Comparison of ENCODE assay signal across 8 mouse cellular contexts in the genomic region with DNA sequence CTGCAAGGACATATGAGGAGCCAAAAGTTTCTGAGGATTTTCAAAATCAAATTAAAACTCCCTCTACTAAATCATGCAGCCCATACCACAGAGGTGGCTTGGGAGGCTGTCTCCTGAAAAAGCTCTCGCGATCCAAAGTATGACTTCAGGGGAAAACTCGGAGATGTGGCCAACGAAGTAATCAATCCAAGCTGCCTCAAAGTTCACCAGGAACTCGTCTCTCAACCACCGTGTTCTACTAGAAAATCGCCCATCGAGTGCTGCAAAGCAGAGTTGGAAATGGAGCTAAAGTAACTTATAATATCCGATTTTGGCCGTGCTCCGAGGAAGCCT. TPM values are rescaled to one million over a fixed set of nuclear protein-coding genes. Genes with fewer than 3 reads are reported as not detected.
DNase-seq lines count a peak whose midpoint lies in the region; ATAC-seq and TF ChIP-seq lines count a peak whose summit lies in the region.

No protein-coding gene starts in this region.

- H3K4me3 ChIP-seq in left cerebral cortex, adult 2 months, result peak overlapping the region; percentile 62
- peak overlapping the region; percentile 87 for H3K4me3 ChIP-seq in hindbrain, embryonic 14.5 days (replicated peaks; ENCODE audit: low read length)
- peak overlapping the region; percentile 95 for H3K4me3 ChIP-seq in midbrain, embryonic 14.5 days (replicated peaks; ENCODE audit: low read depth, low read length)

- no peaks in the 10 kb centered on the region for H3K27me3 ChIP-seq in hindbrain, embryonic 14.5 days (ENCODE audit: control insufficient read depth, insufficient read depth, low read length)
- no peaks in the 10 kb centered on the region for H3K27me3 ChIP-seq in midbrain, embryonic 14.5 days (ENCODE audit: control insufficient read depth, insufficient read depth, low read length)

- intact Hi-C loops in left cerebral cortex, adult 2 months (cut with DNase I), result no loop called here

- peak in 1 of 2 experiments; percentile 10 for DNase-seq in left cerebral cortex, adult 2 months (ENCODE audit: extremely low spot score in 1 of 2, low spot score in 2 of 2)
- no peak for DNase-seq in left cerebral cortex, adult 18-20 months (ENCODE audit: low spot score in 2 of 2)
- peak; percentile 12 for DNase-seq in c-Kit-positive CD71-positive TER-119-positive erythroid progenitor cells, embryonic 14.5 days (ENCODE audit: low spot score)
- DNase-seq in hindbrain, embryonic 14.5 days (ENCODE audit: low spot score), result no peak
- DNase-seq in midbrain, embryonic 14.5 days, result no peak
- DNase-seq in frontal cortex, postnatal 25 days (ENCODE audit: low spot score in 2 of 2), result no peak
- DNase-seq in cerebellum, postnatal 14 days, result no peak
- no peak for DNase-seq in layer of hippocampus, adult 8-10 months (ENCODE audit: low spot score in 2 of 2)

- H3K4me2 ChIP-seq in hindbrain, embryonic 14.5 days (replicated peaks), result peak overlapping the region; percentile 91
- H3K4me2 ChIP-seq in midbrain, embryonic 14.5 days (ENCODE audit: low read length), result peak overlapping the region; percentile 80

- TF ChIP-seq CTCF in left cerebral cortex, adult 2 months (IDR thresholded peaks at IDR 0.05), result no peak

- WGBS in hindbrain, embryonic 14.5 days, result under 1% methylated on average over 11 of the region's 11 CpGs
- WGBS in midbrain, embryonic 14.5 days, result 0% methylated on average over 11 of the region's 11 CpGs

- peaks cover 9% of the 10 kb centered on the region for H3K4me1 ChIP-seq in hindbrain, embryonic 14.5 days (replicated peaks; ENCODE audit: control insufficient read depth, insufficient read depth, low read length)
- H3K4me1 ChIP-seq in midbrain, embryonic 14.5 days (ENCODE audit: control insufficient read depth, insufficient read depth, low read length), result peaks cover 12% of the 10 kb centered on the region; the same call in 1 of the 2 replicates

- ATAC-seq in hindbrain, embryonic 14.5 days (ENCODE audit: low FRiP score), result no peak
- no peak for ATAC-seq in midbrain, embryonic 14.5 days (ENCODE audit: low FRiP score, low TSS enrichment)

- peak overlapping the region; percentile 92; the same call in 1 of the 2 replicates for H3K27ac ChIP-seq in left cerebral cortex, adult 2 months
- peak overlapping the region; percentile 99 for H3K27ac ChIP-seq in hindbrain, embryonic 14.5 days
- H3K27ac ChIP-seq in midbrain, embryonic 14.5 days (replicated peaks; ENCODE audit: low read depth, low read length), result peak overlapping the region; percentile 98

- H3K36me3 ChIP-seq in hindbrain, embryonic 14.5 days (replicated peaks; ENCODE audit: control insufficient read depth, insufficient read depth), result peaks cover 17% of the 10 kb centered on the region
- peaks cover 12% of the 10 kb centered on the region; the same call in 1 of the 2 replicates for H3K36me3 ChIP-seq in midbrain, embryonic 14.5 days (ENCODE audit: control insufficient read depth, insufficient read depth, low read length)

- H3K9me3 ChIP-seq in hindbrain, embryonic 14.5 days (ENCODE audit: control insufficient read depth, low read length), result no peaks in the 10 kb centered on the region
- no peaks in the 10 kb centered on the region for H3K9me3 ChIP-seq in midbrain, embryonic 14.5 days (ENCODE audit: control insufficient read depth, low read length)

- peak overlapping the region; percentile 92 for H3K9ac ChIP-seq in hindbrain, embryonic 14.5 days
- peak overlapping the region; percentile 97 for H3K9ac ChIP-seq in midbrain, embryonic 14.5 days (replicated peaks; ENCODE audit: low read length)

RNA-seq across cellular contexts. Expression of a gene that starts 0.8 kb away (rescaled TPM):
- total RNA-seq in left cerebral cortex, adult 2 months (2021), result 10 to 100 TPM; 80.1 to 80.9 TPM
- 10 to 100 TPM; 88.2 to 91.3 TPM for total RNA-seq in left cerebral cortex, adult 18-20 months (2021)
- polyA plus RNA-seq in hindbrain, embryonic 14.5 days (2014; fragmentation: Nextera tagmentation; extraction: Ambion mirVana), result 212 and 215 TPM in 2 replicates
- 196 and 204 TPM in 2 replicates for polyA plus RNA-seq in midbrain, embryonic 14.5 days (2014; fragmentation: Nextera tagmentation; extraction: Ambion mirVana)
- total RNA-seq in layer of hippocampus, adult 8-10 months (2022), result 10 to 100 TPM; 66.8 to 80.8 (median 73.2) TPM

RNA-seq across cellular contexts. Expression of a gene that starts 27.1 kb away (rescaled TPM):
- 1 to 10 TPM; 1.1 to 1.2 TPM for total RNA-seq in left cerebral cortex, adult 2 months (2021)
- 1 to 10 TPM; 1.0 to 1.2 TPM for total RNA-seq in left cerebral cortex, adult 18-20 months (2021)
- polyA plus RNA-seq in hindbrain, embryonic 14.5 days (2014; fragmentation: Nextera tagmentation; extraction: Ambion mirVana), result 10.9 and 12.9 TPM in 2 replicates
- 6.2 and 11.7 TPM in 2 replicates for polyA plus RNA-seq in midbrain, embryonic 14.5 days (2014; fragmentation: Nextera tagmentation; extraction: Ambion mirVana)
- 1 to 10 TPM in 1 of 4 experiments, under 1 TPM in 2, not detected in 1; 0.41 to 1.3 (median 0.52) TPM for total RNA-seq in layer of hippocampus, adult 8-10 months (2022)

RNA-seq across cellular contexts. Expression of a gene that starts 34.6 kb away (rescaled TPM):
- 100 to 1,000 TPM; 131 to 133 TPM for total RNA-seq in left cerebral cortex, adult 2 months (2021)
- total RNA-seq in left cerebral cortex, adult 18-20 months (2021), result 100 to 1,000 TPM; 145 to 150 TPM
- polyA plus RNA-seq in hindbrain, embryonic 14.5 days (2014; fragmentation: Nextera tagmentation; extraction: Ambion mirVana), result 149 and 166 TPM in 2 replicates
- polyA plus RNA-seq in midbrain, embryonic 14.5 days (2014; fragmentation: Nextera tagmentation; extraction: Ambion mirVana), result 118 and 155 TPM in 2 replicates
- 100 to 1,000 TPM; 139 to 172 (median 157) TPM for total RNA-seq in layer of hippocampus, adult 8-10 months (2022)

RNA-seq across cellular contexts. Expression of a gene that starts 44.5 kb away (rescaled TPM):
- 10 to 100 TPM; 33.2 to 34.9 TPM for total RNA-seq in left cerebral cortex, adult 2 months (2021)
- 10 to 100 TPM; 32.3 to 35.0 TPM for total RNA-seq in left cerebral cortex, adult 18-20 months (2021)
- 21.3 and 22.1 TPM in 2 replicates for polyA plus RNA-seq in hindbrain, embryonic 14.5 days (2014; fragmentation: Nextera tagmentation; extraction: Ambion mirVana)
- polyA plus RNA-seq in midbrain, embryonic 14.5 days (2014; fragmentation: Nextera tagmentation; extraction: Ambion mirVana), result 23.7 and 24.0 TPM in 2 replicates
- 10 to 100 TPM; 19.9 to 31.3 (median 24.3) TPM for total RNA-seq in layer of hippocampus, adult 8-10 months (2022)
